Mouse (Mus musculus): Measurements from ENCODE around the gene Hexim1. TPM values are rescaled to one million over a fixed set of nuclear protein-coding genes. Genes with fewer than 3 reads are reported as not detected.

The Hexim1 gene
- total RNA-seq, 2 experiments from 2014 or later = 38.0 to 38.7 TPM

GRCm38 (mm10) chr11:103116959-103117590 is 1.0 kb downstream of the Hexim1 start:
- peak; percentile 78 to 85 for DNase-seq (ENCODE audit: low spot score in 2 of 2)

DNA sequence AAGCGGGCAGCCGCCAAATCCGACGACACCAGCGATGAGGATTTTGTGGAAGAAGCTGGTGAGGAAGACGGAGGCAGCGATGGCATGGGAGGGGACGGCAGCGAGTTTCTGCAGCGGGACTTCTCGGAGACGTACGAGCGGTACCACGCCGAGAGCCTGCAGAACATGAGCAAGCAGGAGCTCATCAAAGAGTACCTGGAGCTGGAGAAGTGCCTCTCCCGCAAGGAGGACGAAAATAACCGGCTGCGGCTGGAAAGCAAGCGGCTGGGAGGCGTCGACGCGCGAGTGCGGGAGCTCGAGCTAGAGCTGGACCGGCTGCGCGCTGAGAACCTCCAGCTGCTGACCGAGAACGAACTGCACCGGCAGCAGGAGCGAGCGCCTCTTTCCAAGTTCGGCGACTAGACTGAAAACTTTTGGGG is 1.6 kb downstream of the Hexim1 start:
- peak in 1 of 2 experiments; percentile 54 for DNase-seq (ENCODE audit: low spot score in 2 of 2)

- no peak for DNase-seq (ENCODE audit: low spot score in 2 of 2)
Observed at GRCm38 (mm10) chr11:103118866-103119265, 2.8 kb downstream of the Hexim1 start.

DNA sequence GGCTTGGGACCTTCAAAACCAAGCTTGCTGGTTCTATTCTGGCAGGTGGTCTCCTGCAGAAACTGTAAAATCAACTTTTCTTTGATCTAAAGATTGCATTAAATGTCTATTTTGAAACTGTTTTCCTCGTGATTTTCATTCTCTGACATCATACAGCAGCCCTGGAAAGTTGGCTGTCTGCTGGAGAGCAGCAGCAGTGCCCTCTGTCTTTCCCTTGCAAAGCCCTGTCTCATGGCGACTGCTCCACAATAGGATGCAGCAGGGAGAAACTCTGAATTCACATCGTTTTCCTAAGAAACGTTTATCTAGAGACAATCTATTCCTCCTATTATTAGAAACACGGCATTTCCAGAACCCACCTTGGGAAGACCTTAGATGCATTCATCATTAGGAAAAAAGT is 3.6 kb downstream of the Hexim1 start:
- DNase-seq (ENCODE audit: low spot score in 2 of 2) = no peak

- DNase-seq (ENCODE audit: low spot score in 2 of 2) = no peak
Observed at GRCm38 (mm10) chr11:103120315-103120714, 4.3 kb downstream of the Hexim1 start.

GRCm38 (mm10) chr11:103131701-103132575 is 15.9 kb downstream of the Hexim1 start, which contains the start of gene Hexim2:
Gene Hexim2, plus strand, starts transcription at chr11:103132429.
- DNase-seq (ENCODE audit: low spot score in 2 of 2) = peak; percentile 77 to 83

- DNase-seq (ENCODE audit: low spot score in 2 of 2) = peak; percentile 100
Observed at GRCm38 (mm10) chr11:103132576-103133455, 16.8 kb downstream of the Hexim1 start.

DNA sequence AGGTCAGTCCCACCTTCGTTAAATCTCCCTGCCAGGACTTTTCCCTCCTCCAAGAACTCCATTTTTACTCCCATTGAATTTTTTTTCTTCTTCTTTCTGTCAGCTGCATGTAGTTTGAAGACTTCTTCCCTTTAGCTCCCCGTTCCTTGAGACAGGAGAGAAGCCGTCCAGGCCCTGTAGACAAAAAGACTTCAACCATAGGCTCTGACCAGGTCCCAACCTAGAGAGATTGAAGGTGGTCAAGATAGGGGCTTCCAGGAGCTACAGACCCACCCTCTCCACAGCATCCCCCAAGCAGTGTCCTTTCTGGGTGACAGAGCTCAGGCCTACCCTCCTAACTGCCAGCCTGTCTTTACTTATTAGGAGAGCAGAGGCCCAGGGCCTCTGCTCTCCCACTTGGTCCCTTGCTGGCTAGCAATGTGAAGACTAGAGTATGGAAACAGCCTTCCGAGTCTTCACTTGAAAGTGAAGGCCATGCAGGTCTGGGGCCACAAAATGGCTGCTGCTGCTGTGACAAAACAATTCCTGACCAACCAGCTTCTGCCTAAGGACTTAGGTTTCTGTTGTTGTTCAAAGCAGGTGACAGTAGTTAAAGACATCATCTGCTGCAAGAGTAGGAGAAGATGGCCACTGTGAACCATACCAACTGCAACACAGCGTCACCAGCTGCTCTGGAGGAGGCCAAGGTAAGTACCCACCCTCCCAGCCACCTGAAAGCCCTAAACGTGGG is 17.6 kb downstream of the Hexim1 start:
- no peak for DNase-seq (ENCODE audit: low spot score in 2 of 2)

DNA sequence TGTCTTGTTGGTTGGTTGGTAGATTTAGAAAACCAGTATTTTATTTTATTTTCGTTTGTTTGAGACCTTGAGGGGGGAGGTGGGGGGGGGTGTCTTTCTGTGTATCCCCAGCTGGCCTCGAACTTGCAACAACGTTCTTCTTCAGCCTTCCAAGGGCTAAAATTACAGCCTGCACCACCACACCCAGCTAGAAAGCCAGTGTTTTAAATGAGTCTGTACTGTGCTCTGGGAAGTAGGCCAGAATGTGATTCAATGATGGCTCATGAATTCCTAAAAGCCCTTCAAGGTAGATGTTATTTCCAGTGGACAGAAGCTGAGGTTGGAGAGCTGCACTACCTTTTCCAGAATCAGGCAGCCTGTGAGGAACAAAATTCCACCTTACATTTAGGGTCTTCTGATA is 18.2 kb downstream of the Hexim1 start:
- DNase-seq (ENCODE audit: low spot score in 2 of 2) = no peak

DNA sequence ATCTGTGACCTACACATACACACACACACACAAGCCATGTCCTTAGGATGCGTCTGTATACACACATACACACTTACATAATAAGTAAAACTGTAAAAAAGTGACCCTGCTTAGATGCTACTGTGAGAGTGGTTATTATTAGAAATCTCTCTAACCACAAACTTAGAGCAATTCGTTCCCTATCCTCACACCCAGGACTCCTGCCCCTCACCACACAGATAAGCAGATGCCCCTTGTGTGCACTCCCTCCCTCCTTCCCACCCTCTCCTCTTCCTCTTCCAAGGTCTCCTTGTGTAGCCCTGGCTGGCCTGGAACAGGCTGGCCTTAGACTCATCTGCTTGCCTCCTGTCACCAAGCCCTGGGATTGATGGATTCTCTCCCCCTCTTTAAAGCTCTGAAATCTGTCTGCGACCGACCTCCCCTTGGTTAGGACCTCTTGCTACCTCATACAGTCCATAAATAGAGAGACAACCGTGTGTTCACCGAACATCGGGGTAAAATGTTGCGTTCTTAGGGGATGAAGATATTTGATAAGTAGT is 20.1 kb downstream of the Hexim1 start:
- no peak for DNase-seq (ENCODE audit: low spot score in 2 of 2)

- no peak for DNase-seq (ENCODE audit: low spot score in 2 of 2)
Observed at GRCm38 (mm10) chr11:103139951-103140762, 24.1 kb downstream of the Hexim1 start.

- DNase-seq (ENCODE audit: low spot score in 2 of 2) = no peak
Observed at GRCm38 (mm10) chr11:103140763-103141100, 24.7 kb downstream of the Hexim1 start.

DNA sequence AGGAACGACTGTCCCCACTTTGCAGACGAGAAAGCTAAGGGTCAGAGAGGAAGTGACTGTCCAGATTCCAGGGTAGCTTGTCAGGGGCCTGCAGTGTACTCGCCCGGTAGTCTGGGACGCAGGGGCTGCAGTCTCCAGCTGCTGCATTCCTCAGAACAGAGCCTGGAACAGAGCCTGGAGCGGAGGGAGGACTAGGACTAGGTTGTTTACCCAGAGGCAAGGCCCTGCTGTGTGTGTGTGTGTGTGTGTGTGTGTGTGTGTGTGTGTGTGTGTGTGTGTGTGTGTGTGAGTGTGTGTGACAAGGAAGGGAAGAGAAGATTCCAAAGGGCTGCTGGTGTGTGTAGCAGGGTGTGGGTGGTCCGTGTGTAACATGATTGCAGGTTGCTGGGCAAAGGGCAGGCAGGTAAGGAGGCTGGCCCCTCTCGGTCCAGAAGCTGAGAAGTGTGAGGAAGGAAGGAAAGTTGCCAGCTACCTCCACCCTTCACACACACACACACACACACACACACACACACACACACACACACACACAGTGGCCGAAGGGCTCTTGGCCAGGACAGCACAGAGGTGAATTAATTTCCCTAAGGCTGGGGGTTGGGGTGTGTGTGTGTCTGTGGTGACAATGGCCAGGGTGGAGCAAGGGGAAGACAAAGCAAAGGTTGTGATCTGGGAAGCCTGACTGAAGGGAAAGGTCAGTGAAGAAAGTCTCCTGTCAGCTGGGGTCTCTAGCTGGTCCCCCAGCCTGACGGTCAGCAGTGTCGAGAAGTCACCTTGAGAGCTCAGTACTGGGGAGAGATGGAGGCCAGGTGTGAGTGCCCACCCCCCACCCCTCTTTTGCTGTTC is 25.3 kb downstream of the Hexim1 start:
- DNase-seq (ENCODE audit: low spot score in 2 of 2) = peak in 1 of 2 experiments; percentile 50

- DNase-seq (ENCODE audit: low spot score in 2 of 2) = no peak
Observed at GRCm38 (mm10) chr11:103141944-103142255, 25.9 kb downstream of the Hexim1 start.

GRCm38 (mm10) chr11:103142441-103143182 is 26.6 kb downstream of the Hexim1 start:
- peak; percentile 82 to 86 for DNase-seq (ENCODE audit: low spot score in 2 of 2)

GRCm38 (mm10) chr11:103144309-103145285 is 28.6 kb downstream of the Hexim1 start:
- DNase-seq (ENCODE audit: low spot score in 2 of 2) = no peak

- DNase-seq (ENCODE audit: low spot score in 2 of 2) = no peak
Observed at GRCm38 (mm10) chr11:103146386-103146785, 30.4 kb downstream of the Hexim1 start.

Measured in layer of hippocampus, postnatal 10 days (tissue).